Mouse (Mus musculus) forebrain, embryonic 11.5 days (tissue): ENCODE measurements at regions not wholly inside any gene's neighbourhood (a gene's known extent, or its start where the extent isn't known, plus 50 kb on each side); places are given as distances from the start of the nearest gene placed in this dataset.

Experiments used
- ATAC-seq: fragments of 200-750 bp; cut with Nextera tagmentation; replicated peaks from 2 replicates; pipeline ENCODE4 v1.8.0; 2017; ENCODE audit warnings: moderate TSS enrichment; ENCODE audit not compliant: low FRiP score
- DNase-seq: peaks from one replicate; pipeline ENCODE4 v3.0.0-alpha.2; 2017; ENCODE audit warnings: low spot score
- H3K27ac ChIP-seq: fragments of 300-500 bp; sonication (generic); 2 replicates; pipeline ENCODE4 v1.5.1; 2014; ENCODE audit warnings: low read depth, low read length
- H3K27me3 ChIP-seq: fragments of 300-500 bp; sonication (generic); 2 replicates; pipeline ENCODE4 v1.6.1; 2014; ENCODE audit warnings: mild to moderate bottlenecking, low read length, mixed read lengths; ENCODE audit not compliant: control insufficient read depth, insufficient read depth
- H3K36me3 ChIP-seq: fragments of 300-500 bp; sonication (generic); 2 replicates; pipeline ENCODE4 v1.6.1; 2014; ENCODE audit warnings: mild to moderate bottlenecking, low read length, moderate library complexity, mixed read lengths; ENCODE audit not compliant: control insufficient read depth, insufficient read depth
- H3K4me1 ChIP-seq: fragments of 300-500 bp; sonication (generic); replicated peaks from 2 replicates; pipeline ENCODE4 v1.6.1; 2014; ENCODE audit warnings: low read length, mixed read lengths; ENCODE audit not compliant: control insufficient read depth, insufficient read depth
- H3K4me2 ChIP-seq: fragments of 300-500 bp; sonication (generic); 2 replicates; pipeline ENCODE4 v1.6.1; 2014; ENCODE audit warnings: low read depth, mild to moderate bottlenecking, low read length, moderate library complexity, mixed read lengths; ENCODE audit not compliant: severe bottlenecking
- H3K4me3 ChIP-seq: fragments of 300-500 bp; sonication (generic); 2 replicates; pipeline ENCODE4 v1.5.1; 2014; ENCODE audit warnings: low read depth, low read length
- H3K9ac ChIP-seq: fragments of 300-500 bp; sonication (generic); 2 replicates; pipeline ENCODE4 v1.6.1; 2014; ENCODE audit warnings: low read length
- H3K9me3 ChIP-seq: fragments of 300-500 bp; sonication (generic); 2 replicates; pipeline ENCODE4 v1.6.1; 2016; ENCODE audit warnings: low read length, mixed read lengths; ENCODE audit not compliant: control insufficient read depth
- WGBS: fragments of 180-500 bp; shearing (Covaris S2); extraction: QIAGEN DNeasy Blood & Tissue Kit; methylation state at CpG from one replicate; pipeline ENCODE4 v1.1.7; 2014; 5-methylcytosine and 5-hydroxymethylcytosine counted together

- Histone ChIP-seq H3K9me3 (no peaks in the 10 kb centered on the region), H3K4me1 (no peaks in the 10 kb centered on the region), H3K9ac (no peak overlapping the region), H3K36me3 (no peaks in the 10 kb centered on the region), H3K27me3 (no peaks in the 10 kb centered on the region), H3K4me2 (no peak overlapping the region), H3K27ac (no peak overlapping the region), H3K4me3 (no peak overlapping the region)
- no peak for ATAC-seq
- DNase-seq, result no peak
- WGBS, result 90% methylated on average over 3 of the region's 3 CpGs
Measured at GRCm38 (mm10) chr1:169157496-169157895, 373.8 kb downstream of the Nuf2 start.

- Histone ChIP-seq H3K36me3 (no peaks in the 10 kb centered on the region), H3K4me1 (no peaks in the 10 kb centered on the region), H3K9me3 (no peaks in the 10 kb centered on the region), H3K9ac (no peak overlapping the region), H3K27ac (no peak overlapping the region), H3K4me3 (no peak overlapping the region), H3K4me2 (no peak overlapping the region), H3K27me3 (no peaks in the 10 kb centered on the region)
- ATAC-seq (no peak), DNase-seq (no peak)
- 84% methylated on average over 4 of the region's 4 CpGs for WGBS
Measured at GRCm38 (mm10) chr1:169156875-169157274, 374.4 kb downstream of the Nuf2 start.

- DNase-seq (no peak), ATAC-seq (no peak)
- H3K4me2 ChIP-seq, result no peak overlapping the region
- WGBS, result 78% methylated on average over 14 of the region's 14 CpGs
- H3K4me1 ChIP-seq, result no peaks in the 10 kb centered on the region
- no peak overlapping the region for H3K27ac ChIP-seq
- no peaks in the 10 kb centered on the region for H3K27me3 ChIP-seq
- no peaks in the 10 kb centered on the region for H3K9me3 ChIP-seq
- no peak overlapping the region for H3K4me3 ChIP-seq
- no peak overlapping the region for H3K9ac ChIP-seq
- no peaks in the 10 kb centered on the region for H3K36me3 ChIP-seq
Measured at GRCm38 (mm10) chr1:169155484-169156459, 375.5 kb downstream of the Nuf2 start.

- H3K9ac ChIP-seq, result no peak overlapping the region
- 83% methylated on average over 3 of the region's 3 CpGs for WGBS
- no peak for ATAC-seq
- no peaks in the 10 kb centered on the region for H3K27me3 ChIP-seq
- no peaks in the 10 kb centered on the region for H3K36me3 ChIP-seq
- DNase-seq, result no peak
- no peaks in the 10 kb centered on the region for H3K9me3 ChIP-seq
- H3K4me2 ChIP-seq, result no peak overlapping the region
- H3K4me1 ChIP-seq, result no peaks in the 10 kb centered on the region; the same call in 1 of the 2 replicates
- H3K27ac ChIP-seq, result no peak overlapping the region
- H3K4me3 ChIP-seq, result no peak overlapping the region
Measured at GRCm38 (mm10) chr1:169142216-169142615, 389.0 kb downstream of the Nuf2 start.

- Histone ChIP-seq H3K4me2 (no peak overlapping the region), H3K27ac (no peak overlapping the region), H3K4me1 (no peaks in the 10 kb centered on the region; the same call in 1 of the 2 replicates), H3K9me3 (no peaks in the 10 kb centered on the region), H3K27me3 (no peaks in the 10 kb centered on the region), H3K36me3 (no peaks in the 10 kb centered on the region), H3K9ac (no peak overlapping the region), H3K4me3 (no peak overlapping the region)
- ATAC-seq, result no peak
- DNase-seq, result no peak
- WGBS, result 54% methylated on average over 3 of the region's 3 CpGs
Measured at GRCm38 (mm10) chr1:169140056-169140455, 391.2 kb downstream of the Nuf2 start.

- Histone ChIP-seq H3K27ac (no peak overlapping the region), H3K4me1 (no peaks in the 10 kb centered on the region; the same call in 1 of the 2 replicates), H3K36me3 (no peaks in the 10 kb centered on the region), H3K27me3 (no peaks in the 10 kb centered on the region), H3K9me3 (no peaks in the 10 kb centered on the region), H3K4me3 (no peak overlapping the region), H3K9ac (no peak overlapping the region), H3K4me2 (no peak overlapping the region)
- no peak for DNase-seq
- 87% methylated on average over 5 of the region's 5 CpGs for WGBS
- ATAC-seq, result no peak
Measured at GRCm38 (mm10) chr1:169139507-169139906, 391.8 kb downstream of the Nuf2 start.

- DNase-seq (no peak), ATAC-seq (no peak)
- Histone ChIP-seq H3K9me3 (no peaks in the 10 kb centered on the region), H3K27ac (no peak overlapping the region), H3K27me3 (no peaks in the 10 kb centered on the region), H3K36me3 (no peaks in the 10 kb centered on the region), H3K4me3 (no peak overlapping the region), H3K9ac (no peak overlapping the region), H3K4me2 (no peak overlapping the region), H3K4me1 (no peaks in the 10 kb centered on the region; the same call in 1 of the 2 replicates)
- 71% methylated on average over 2 of the region's 2 CpGs for WGBS
Measured at GRCm38 (mm10) chr1:169139184-169139486, 392.1 kb downstream of the Nuf2 start.

GRCm38 (mm10) chr1:169138404-169139183 is 392.7 kb downstream of the Nuf2 start:
- H3K9ac ChIP-seq, result no peak overlapping the region
- DNase-seq (no peak), ATAC-seq (no peak)
- no peak overlapping the region for H3K4me3 ChIP-seq
- H3K36me3 ChIP-seq, result no peaks in the 10 kb centered on the region
- no peaks in the 10 kb centered on the region; the same call in 1 of the 2 replicates for H3K4me1 ChIP-seq
- H3K9me3 ChIP-seq, result no peaks in the 10 kb centered on the region
- no peaks in the 10 kb centered on the region for H3K27me3 ChIP-seq
- no peak overlapping the region for H3K27ac ChIP-seq
- no peak overlapping the region for H3K4me2 ChIP-seq
- 65% methylated on average over 6 of the region's 6 CpGs for WGBS
